Mouse (Mus musculus): ENCODE data around the gene Myocos.

GRCm38 (mm10) chr1:162643752-162644151 lies 14.3 kb downstream of the Myocos start:
- TF ChIP-seq POLR2A (IDR thresholded peaks at IDR 0.05; ENCODE audit: low read depth, low read length) (no peak), CTCF (IDR thresholded peaks at IDR 0.05; ENCODE audit: borderline replicate concordance, insufficient read depth, low read length) (no peak)
